Mouse (Mus musculus): ENCODE data around the gene Eif1. TPM values are rescaled to one million over a fixed set of nuclear protein-coding genes. Genes with fewer than 3 reads are reported as not detected.

Eif1 gene
- polyA plus RNA-seq, 1 experiment from 2014 or later = 1,752 TPM

GRCm38 (mm10) chr11:100332766-100333515 lies 13.3 kb downstream of the Eif1 start:
- H3K9me3 ChIP-seq (ENCODE audit: low read length) = no peaks in the 10 kb centered on the region
- H3K4me3 ChIP-seq (ENCODE audit: low read depth, low read length) = no peak overlapping the region
- no peak overlapping the region for H3K4me2 ChIP-seq (ENCODE audit: low read depth, low read length)
- no peaks in the 10 kb centered on the region; the same call in 1 of the 2 replicates for H3K4me1 ChIP-seq (ENCODE audit: insufficient read depth)
- no peak for DNase-seq
- no peaks in the 10 kb centered on the region for H3K36me3 ChIP-seq (replicated peaks; ENCODE audit: insufficient read depth, low read length)
- H3K9ac ChIP-seq (replicated peaks) = no peak overlapping the region
- no peak for TF ChIP-seq EP300 (IDR thresholded peaks at IDR 0.05; ENCODE audit: low read depth)
- no peak for TF ChIP-seq CTCF (IDR thresholded peaks at IDR 0.05; ENCODE audit: low read depth)
- ATAC-seq = no peak
- no peaks in the 10 kb centered on the region for H3K27me3 ChIP-seq (ENCODE audit: insufficient read depth, low read length)
- H3K27ac ChIP-seq (ENCODE audit: low read depth) = no peak overlapping the region
- WGBS (ENCODE audit: insufficient replicate concordance) = 62% methylated on average over 9 of the region's 9 CpGs

GRCm38 (mm10) chr11:100333944-100334457 lies 14.3 kb downstream of the Eif1 start, which contains the start of gene Gast:
Gene Gast (plus strand): TSS chr11:100334407.
- TF ChIP-seq CTCF (IDR thresholded peaks at IDR 0.05; ENCODE audit: low read depth) (no peak), EP300 (IDR thresholded peaks at IDR 0.05; ENCODE audit: low read depth) (no peak)
- Histone ChIP-seq H3K36me3 (replicated peaks; ENCODE audit: insufficient read depth, low read length) (no peaks in the 10 kb centered on the region), H3K9me3 (ENCODE audit: low read length) (no peaks in the 10 kb centered on the region), H3K4me3 (ENCODE audit: low read depth, low read length) (no peak within 1 kb of the TSS), H3K9ac (replicated peaks) (no peak within 1 kb of the TSS), H3K4me1 (ENCODE audit: insufficient read depth) (no peaks in the 10 kb centered on the region; the same call in 1 of the 2 replicates), H3K27me3 (ENCODE audit: insufficient read depth, low read length) (no peaks in the 10 kb centered on the region), H3K4me2 (ENCODE audit: low read depth, low read length) (no peak within 1 kb of the TSS), H3K27ac (ENCODE audit: low read depth) (no peak within 1 kb of the TSS)
- WGBS (ENCODE audit: insufficient replicate concordance) = 77% methylated on average over 6 of the region's 6 CpGs
- DNase-seq (no peak), ATAC-seq (no peak)

- H3K36me3 ChIP-seq (replicated peaks; ENCODE audit: insufficient read depth, low read length) = no peaks in the 10 kb centered on the region
- no peak overlapping the region for H3K4me2 ChIP-seq (ENCODE audit: low read depth, low read length)
- ATAC-seq (no peak), DNase-seq (no peak)
- WGBS (ENCODE audit: insufficient replicate concordance) = 73% methylated on average over 3 of the region's 3 CpGs
- no peaks in the 10 kb centered on the region for H3K9me3 ChIP-seq (ENCODE audit: low read length)
- H3K9ac ChIP-seq (replicated peaks) = no peak overlapping the region
- H3K4me1 ChIP-seq (ENCODE audit: insufficient read depth) = no peaks in the 10 kb centered on the region; the same call in 1 of the 2 replicates
- H3K27ac ChIP-seq (ENCODE audit: low read depth) = no peak overlapping the region
- no peak overlapping the region for H3K4me3 ChIP-seq (ENCODE audit: low read depth, low read length)
- TF ChIP-seq EP300 (IDR thresholded peaks at IDR 0.05; ENCODE audit: low read depth) (no peak), CTCF (IDR thresholded peaks at IDR 0.05; ENCODE audit: low read depth) (no peak)
- H3K27me3 ChIP-seq (ENCODE audit: insufficient read depth, low read length) = no peaks in the 10 kb centered on the region
These were observed 16.0 kb downstream of the Eif1 start for GRCm38 (mm10) chr11:100335731-100336130.

GRCm38 (mm10) chr11:100344269-100344668 lies 24.6 kb downstream of the Eif1 start:
- Histone ChIP-seq H3K4me2 (ENCODE audit: low read depth, low read length) (no peak overlapping the region), H3K9me3 (ENCODE audit: low read length) (no peaks in the 10 kb centered on the region), H3K27me3 (ENCODE audit: insufficient read depth, low read length) (no peaks in the 10 kb centered on the region), H3K4me3 (ENCODE audit: low read depth, low read length) (no peak overlapping the region), H3K27ac (ENCODE audit: low read depth) (peak overlapping the region; percentile 66), H3K36me3 (replicated peaks; ENCODE audit: insufficient read depth, low read length) (no peaks in the 10 kb centered on the region), H3K9ac (replicated peaks) (no peak overlapping the region), H3K4me1 (ENCODE audit: insufficient read depth) (no peaks in the 10 kb centered on the region)
- 54% methylated on average over 10 of the region's 10 CpGs for WGBS (ENCODE audit: insufficient replicate concordance)
- ATAC-seq (no peak), DNase-seq (no peak)
- no peak for TF ChIP-seq CTCF (IDR thresholded peaks at IDR 0.05; ENCODE audit: low read depth)
- no peak for TF ChIP-seq EP300 (IDR thresholded peaks at IDR 0.05; ENCODE audit: low read depth)

GRCm38 (mm10) chr11:100352076-100352857 lies 32.6 kb downstream of the Eif1 start:
- Histone ChIP-seq H3K4me1 (ENCODE audit: insufficient read depth) (peaks cover 4% of the 10 kb centered on the region; the same call in 1 of the 2 replicates), H3K27ac (ENCODE audit: low read depth) (no peak overlapping the region), H3K4me2 (ENCODE audit: low read depth, low read length) (no peak overlapping the region), H3K4me3 (ENCODE audit: low read depth, low read length) (no peak overlapping the region), H3K27me3 (ENCODE audit: insufficient read depth, low read length) (peaks cover 53% of the 10 kb centered on the region), H3K9me3 (ENCODE audit: low read length) (no peaks in the 10 kb centered on the region), H3K36me3 (replicated peaks; ENCODE audit: insufficient read depth, low read length) (no peaks in the 10 kb centered on the region), H3K9ac (replicated peaks) (no peak overlapping the region)
- ATAC-seq = no peak
- 33% methylated on average over 10 of the region's 10 CpGs for WGBS (ENCODE audit: insufficient replicate concordance)
- no peak for DNase-seq
- TF ChIP-seq EP300 (IDR thresholded peaks at IDR 0.05; ENCODE audit: low read depth) (no peak), CTCF (IDR thresholded peaks at IDR 0.05; ENCODE audit: low read depth) (peak; percentile 47)
